Mouse (Mus musculus): ENCODE measurements around the gene D17H6S53E. TPM values are rescaled to one million over a fixed set of nuclear protein-coding genes. Genes with fewer than 3 reads are reported as not detected.

The D17H6S53E gene
- 6.9 and 7.4 TPM in 2 replicates for polyA plus RNA-seq (2014; fragmentation: Nextera tagmentation; extraction: Ambion mirVana)

GRCm38 (mm10) chr17:35126206-35126611 lies at the start of gene D17H6S53E:
D17H6S53E (plus strand) TSS chr17:35126373.
- ATAC-seq (replicated peaks; ENCODE audit: insufficient number of reproducible peaks, low FRiP score, low TSS enrichment, low read depth) = peak; percentile 45
- Histone ChIP-seq H3K9ac (replicated peaks; ENCODE audit: low read length) (peak within 1 kb of the TSS; percentile 77), H3K27me3 (ENCODE audit: control insufficient read depth, insufficient read depth, low read length) (no peaks in the 10 kb centered on the region), H3K4me3 (ENCODE audit: low read depth, low read length) (peak within 1 kb of the TSS; percentile 50), H3K4me1 (ENCODE audit: control insufficient read depth, insufficient read depth, low read length) (peaks cover 5% of the 10 kb centered on the region; the same call in 1 of the 2 replicates), H3K36me3 (replicated peaks; ENCODE audit: control insufficient read depth, insufficient read depth, low read depth, low read length) (peaks cover 4% of the 10 kb centered on the region; the same call in 1 of the 2 replicates), H3K9me3 (replicated peaks; ENCODE audit: control insufficient read depth, low read length) (no peaks in the 10 kb centered on the region), H3K27ac (replicated peaks; ENCODE audit: low read depth, low read length) (0 out of 2 replicates have a peak within 1 kb of the TSS, but pooled peaks have one; percentile 4), H3K4me2 (ENCODE audit: low read depth, low read length) (peak within 1 kb of the TSS; percentile 64)
- DNase-seq (ENCODE audit: low spot score) = peak; percentile 80
- under 1% methylated on average over 31 of the region's 36 CpGs for WGBS

- no peak within 1 kb of the TSS for H3K27ac ChIP-seq (replicated peaks; ENCODE audit: low read depth, low read length)
- H3K9me3 ChIP-seq (replicated peaks; ENCODE audit: control insufficient read depth, low read length) = no peaks in the 10 kb centered on the region
- no peak for ATAC-seq (replicated peaks; ENCODE audit: insufficient number of reproducible peaks, low FRiP score, low TSS enrichment, low read depth)
- peak within 1 kb of the TSS; percentile 7; the same call in 1 of the 2 replicates for H3K4me2 ChIP-seq (ENCODE audit: low read depth, low read length)
- peak within 1 kb of the TSS; percentile 26 for H3K9ac ChIP-seq (replicated peaks; ENCODE audit: low read length)
- WGBS = 15% methylated on average over 10 of the region's 10 CpGs
- H3K4me3 ChIP-seq (ENCODE audit: low read depth, low read length) = no peak within 1 kb of the TSS
- H3K4me1 ChIP-seq (ENCODE audit: control insufficient read depth, insufficient read depth, low read length) = peaks cover 9% of the 10 kb centered on the region
- no peaks in the 10 kb centered on the region for H3K27me3 ChIP-seq (ENCODE audit: control insufficient read depth, insufficient read depth, low read length)
- no peaks in the 10 kb centered on the region for H3K36me3 ChIP-seq (replicated peaks; ENCODE audit: control insufficient read depth, insufficient read depth, low read depth, low read length)
- peak; percentile 43 for DNase-seq (ENCODE audit: low spot score)
Observed at GRCm38 (mm10) chr17:35076507-35077176, 49.5 kb upstream of the D17H6S53E start, which contains the start of gene Ly6g6e. Ly6g6e (plus strand) TSS chr17:35076902.

GRCm38 (mm10) chr17:35077285-35077684 lies 48.9 kb upstream of the D17H6S53E start:
- no peak for DNase-seq (ENCODE audit: low spot score)
- no peak for ATAC-seq (replicated peaks; ENCODE audit: insufficient number of reproducible peaks, low FRiP score, low TSS enrichment, low read depth)
- H3K4me3 ChIP-seq (ENCODE audit: low read depth, low read length) = no peak overlapping the region
- no peak overlapping the region for H3K27ac ChIP-seq (replicated peaks; ENCODE audit: low read depth, low read length)
- peaks cover 9% of the 10 kb centered on the region for H3K4me1 ChIP-seq (ENCODE audit: control insufficient read depth, insufficient read depth, low read length)
- no peaks in the 10 kb centered on the region for H3K27me3 ChIP-seq (ENCODE audit: control insufficient read depth, insufficient read depth, low read length)
- H3K9ac ChIP-seq (replicated peaks; ENCODE audit: low read length) = peak overlapping the region; percentile 6; the same call in 1 of the 2 replicates
- H3K4me2 ChIP-seq (ENCODE audit: low read depth, low read length) = no peak overlapping the region
- no peaks in the 10 kb centered on the region for H3K36me3 ChIP-seq (replicated peaks; ENCODE audit: control insufficient read depth, insufficient read depth, low read depth, low read length)
- WGBS = 50% methylated on average over 2 of the region's 2 CpGs
- H3K9me3 ChIP-seq (replicated peaks; ENCODE audit: control insufficient read depth, low read length) = no peaks in the 10 kb centered on the region

GRCm38 (mm10) chr17:35077786-35078233 lies 48.4 kb upstream of the D17H6S53E start, which contains the start of gene Ly6g6d:
Ly6g6d (minus strand) TSS chr17:35078065.
- peaks cover 9% of the 10 kb centered on the region for H3K4me1 ChIP-seq (ENCODE audit: control insufficient read depth, insufficient read depth, low read length)
- DNase-seq (ENCODE audit: low spot score) (no peak), ATAC-seq (replicated peaks; ENCODE audit: insufficient number of reproducible peaks, low FRiP score, low TSS enrichment, low read depth) (peak; percentile 58; the same call in 1 of the 2 replicates)
- H3K9me3 ChIP-seq (replicated peaks; ENCODE audit: control insufficient read depth, low read length) = no peaks in the 10 kb centered on the region
- H3K4me2 ChIP-seq (ENCODE audit: low read depth, low read length) = peak within 1 kb of the TSS; percentile 7; the same call in 1 of the 2 replicates
- H3K27ac ChIP-seq (replicated peaks; ENCODE audit: low read depth, low read length) = no peak within 1 kb of the TSS
- H3K27me3 ChIP-seq (ENCODE audit: control insufficient read depth, insufficient read depth, low read length) = no peaks in the 10 kb centered on the region
- 8% methylated on average over 14 of the region's 14 CpGs for WGBS
- no peaks in the 10 kb centered on the region for H3K36me3 ChIP-seq (replicated peaks; ENCODE audit: control insufficient read depth, insufficient read depth, low read depth, low read length)
- peak within 1 kb of the TSS; percentile 26 for H3K9ac ChIP-seq (replicated peaks; ENCODE audit: low read length)
- no peak within 1 kb of the TSS for H3K4me3 ChIP-seq (ENCODE audit: low read depth, low read length)

GRCm38 (mm10) chr17:35079778-35080177 lies 46.4 kb upstream of the D17H6S53E start:
- no peaks in the 10 kb centered on the region for H3K36me3 ChIP-seq (replicated peaks; ENCODE audit: control insufficient read depth, insufficient read depth, low read depth, low read length)
- no peaks in the 10 kb centered on the region for H3K9me3 ChIP-seq (replicated peaks; ENCODE audit: control insufficient read depth, low read length)
- no peak overlapping the region for H3K4me3 ChIP-seq (ENCODE audit: low read depth, low read length)
- no peak overlapping the region for H3K27ac ChIP-seq (replicated peaks; ENCODE audit: low read depth, low read length)
- no peak for DNase-seq (ENCODE audit: low spot score)
- WGBS = 64% methylated on average over 9 of the region's 9 CpGs
- no peak for ATAC-seq (replicated peaks; ENCODE audit: insufficient number of reproducible peaks, low FRiP score, low TSS enrichment, low read depth)
- H3K4me1 ChIP-seq (ENCODE audit: control insufficient read depth, insufficient read depth, low read length) = peaks cover 9% of the 10 kb centered on the region
- H3K4me2 ChIP-seq (ENCODE audit: low read depth, low read length) = no peak overlapping the region
- H3K9ac ChIP-seq (replicated peaks; ENCODE audit: low read length) = no peak overlapping the region
- no peaks in the 10 kb centered on the region for H3K27me3 ChIP-seq (ENCODE audit: control insufficient read depth, insufficient read depth, low read length)

- Histone ChIP-seq H3K4me1 (ENCODE audit: control insufficient read depth, insufficient read depth, low read length) (peaks cover 9% of the 10 kb centered on the region), H3K9ac (replicated peaks; ENCODE audit: low read length) (no peak overlapping the region), H3K27me3 (ENCODE audit: control insufficient read depth, insufficient read depth, low read length) (no peaks in the 10 kb centered on the region), H3K36me3 (replicated peaks; ENCODE audit: control insufficient read depth, insufficient read depth, low read depth, low read length) (no peaks in the 10 kb centered on the region), H3K27ac (replicated peaks; ENCODE audit: low read depth, low read length) (no peak overlapping the region), H3K4me3 (ENCODE audit: low read depth, low read length) (no peak overlapping the region), H3K9me3 (replicated peaks; ENCODE audit: control insufficient read depth, low read length) (no peaks in the 10 kb centered on the region), H3K4me2 (ENCODE audit: low read depth, low read length) (no peak overlapping the region)
- 67% methylated on average over 6 of the region's 6 CpGs for WGBS
- no peak for DNase-seq (ENCODE audit: low spot score)
- no peak for ATAC-seq (replicated peaks; ENCODE audit: insufficient number of reproducible peaks, low FRiP score, low TSS enrichment, low read depth)
Observed at GRCm38 (mm10) chr17:35080248-35080647, 45.9 kb upstream of the D17H6S53E start.

- Histone ChIP-seq H3K27me3 (ENCODE audit: control insufficient read depth, insufficient read depth, low read length) (no peaks in the 10 kb centered on the region), H3K9ac (replicated peaks; ENCODE audit: low read length) (no peak overlapping the region), H3K4me2 (ENCODE audit: low read depth, low read length) (no peak overlapping the region), H3K36me3 (replicated peaks; ENCODE audit: control insufficient read depth, insufficient read depth, low read depth, low read length) (no peaks in the 10 kb centered on the region), H3K9me3 (replicated peaks; ENCODE audit: control insufficient read depth, low read length) (no peaks in the 10 kb centered on the region), H3K4me3 (ENCODE audit: low read depth, low read length) (no peak overlapping the region), H3K4me1 (ENCODE audit: control insufficient read depth, insufficient read depth, low read length) (peaks cover 9% of the 10 kb centered on the region), H3K27ac (replicated peaks; ENCODE audit: low read depth, low read length) (no peak overlapping the region)
- ATAC-seq (replicated peaks; ENCODE audit: insufficient number of reproducible peaks, low FRiP score, low TSS enrichment, low read depth) (no peak), DNase-seq (ENCODE audit: low spot score) (no peak)
- WGBS = 66% methylated on average over 4 of the region's 4 CpGs
Observed at GRCm38 (mm10) chr17:35080710-35081109, 45.5 kb upstream of the D17H6S53E start.
